Mouse (Mus musculus) cortical plate, adult 2 months (tissue): ENCODE measurements at regions not wholly inside any gene's neighbourhood (a gene's known extent, or its start where the extent isn't known, plus 50 kb on each side); places are given as distances from the start of the nearest gene placed in this dataset.

Experiments used
- CTCF ChIP-seq: fragments of 200-500 bp; IDR thresholded peaks from 2 replicates; pipeline ENCODE4 v1.5.1; 2011; ENCODE audit warnings: mild to moderate bottlenecking, control low read depth, low read length; ENCODE audit not compliant: insufficient read depth; ENCODE audit errors: extremely low read depth
- POLR2A ChIP-seq: fragments of 200-500 bp; IDR thresholded peaks from 2 replicates; pipeline ENCODE4 v1.6.1; 2011; ENCODE audit warnings: mild to moderate bottlenecking, low read length, control low read depth; ENCODE audit not compliant: insufficient read depth; ENCODE audit errors: extremely low read depth

GRCm38 (mm10) chr12:45648654-45649053 is 574.1 kb upstream of the Stxbp6 start:
- TF ChIP-seq CTCF (no peak), POLR2A (no peak)
